Mouse (Mus musculus) hindlimb bud, embryonic 11.5 days (tissue): Measurements from ENCODE around the gene Sdccag8.
"Not testable (repeated sequence)": the region's sequence is repeated elsewhere in the genome, so short reads cannot be mapped to it uniquely, and the experiment has no call there.

Experiments used
- DNase-seq: peaks from one replicate; pipeline ENCODE4 v3.0.0-alpha.2; 2012; ENCODE audit warnings: low read depth, low spot score; ENCODE audit errors: extremely low spot score

Sdccag8 gene

GRCm38 (mm10) chr1:176939901-176940341, 125.5 kb downstream of the Sdccag8 start:
- no peak for DNase-seq

- not testable (repeated sequence) for DNase-seq
Observed at GRCm38 (mm10) chr1:176941286-176941990, 127.0 kb downstream of the Sdccag8 start.

DNA sequence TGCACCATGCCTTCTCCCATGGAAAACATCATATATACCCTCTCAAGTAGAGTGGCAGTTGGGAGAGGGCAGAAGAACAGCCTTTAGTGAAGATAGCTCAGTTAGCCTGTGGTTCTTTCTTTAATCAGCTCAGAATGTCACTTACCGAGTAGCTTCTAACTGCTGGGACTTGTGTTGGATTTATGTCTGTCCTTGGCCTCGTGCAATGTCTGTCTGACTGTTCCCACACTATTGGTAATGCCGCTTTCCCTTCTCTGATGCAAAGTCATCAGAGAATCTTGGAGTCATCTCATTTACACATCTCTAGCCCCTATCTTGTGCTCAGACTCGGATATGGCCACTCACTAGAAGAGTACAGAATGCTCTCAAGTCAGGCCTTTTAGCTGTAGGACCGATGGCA, 128.7 kb downstream of the Sdccag8 start:
- no peak for DNase-seq

GRCm38 (mm10) chr1:176943987-176944386, 129.5 kb downstream of the Sdccag8 start:
- DNase-seq, result no peak

DNA sequence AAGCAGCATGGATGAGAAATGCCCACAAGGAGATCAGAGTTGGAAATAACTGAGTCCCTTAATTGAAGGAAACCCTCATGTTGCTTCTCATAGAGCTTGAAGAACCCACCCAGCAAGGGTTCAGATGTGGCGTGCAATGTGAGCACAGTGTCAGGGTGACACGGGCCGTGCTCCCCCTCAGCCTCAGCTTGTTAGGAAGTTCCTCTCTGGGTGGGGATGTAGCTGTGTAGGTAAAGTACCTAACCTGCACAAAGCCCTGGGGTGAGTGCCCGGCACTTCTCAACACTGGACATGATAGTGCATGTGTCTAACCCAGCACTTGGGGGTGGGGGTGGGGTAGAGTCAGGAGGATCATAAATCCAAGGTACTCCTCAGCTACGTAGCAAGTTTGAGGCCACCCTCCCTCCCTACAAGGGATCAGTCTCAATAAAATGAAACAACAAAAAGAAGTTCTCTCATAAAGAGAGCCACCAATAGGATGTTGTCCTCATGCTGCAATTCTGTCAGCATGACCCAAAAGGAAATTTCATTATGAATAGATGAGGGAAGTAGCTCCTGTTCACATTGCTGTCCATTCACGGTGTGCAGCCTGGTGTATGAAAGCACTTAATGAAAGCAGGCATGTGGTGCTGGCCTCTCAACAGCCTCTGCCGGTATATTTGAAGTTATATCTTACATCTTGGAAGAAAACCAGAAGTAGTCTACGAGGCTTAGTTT, 130.2 kb downstream of the Sdccag8 start:
- no peak for DNase-seq

DNA sequence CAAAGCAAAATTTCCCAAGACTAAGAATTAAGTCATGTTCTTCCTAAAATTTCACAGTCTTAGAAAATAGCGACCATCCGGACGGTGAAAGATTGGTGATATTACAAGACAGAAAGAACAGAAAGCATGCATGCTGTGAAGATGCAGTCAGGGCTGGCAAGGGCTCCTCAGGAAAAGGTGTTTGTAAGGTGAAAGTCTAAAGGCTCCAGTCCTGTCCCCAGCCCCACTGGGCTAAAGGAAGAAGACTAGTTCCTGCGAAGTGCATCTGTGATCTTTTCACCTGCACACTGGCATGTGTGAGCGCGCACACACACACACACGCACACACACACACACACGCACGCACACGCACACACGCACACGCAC, 130.7 kb downstream of the Sdccag8 start:
- no peak for DNase-seq

GRCm38 (mm10) chr1:176946031-176946795, 131.8 kb downstream of the Sdccag8 start:
- no peak for DNase-seq

DNA sequence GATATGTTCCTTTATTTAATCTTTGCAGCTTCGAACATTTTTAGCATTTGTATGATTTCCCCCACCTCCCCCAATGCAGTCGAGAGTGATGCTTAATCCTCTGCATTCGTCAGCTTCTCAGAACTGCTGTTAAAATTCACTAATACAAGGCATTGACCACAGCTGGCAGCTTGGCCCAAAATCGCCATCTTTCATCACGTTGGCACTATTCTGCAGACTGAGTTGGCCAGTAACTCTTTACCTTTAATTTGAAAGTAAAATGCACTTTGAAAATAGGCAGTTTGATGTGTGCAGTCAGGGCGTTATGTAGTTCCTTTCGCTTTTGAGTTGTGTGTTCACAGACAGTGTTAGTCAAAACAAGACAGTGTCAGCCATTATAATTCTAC, 132.3 kb downstream of the Sdccag8 start:
- no peak for DNase-seq

GRCm38 (mm10) chr1:176948861-176949260, 134.4 kb downstream of the Sdccag8 start:
- DNase-seq, result no peak

DNA sequence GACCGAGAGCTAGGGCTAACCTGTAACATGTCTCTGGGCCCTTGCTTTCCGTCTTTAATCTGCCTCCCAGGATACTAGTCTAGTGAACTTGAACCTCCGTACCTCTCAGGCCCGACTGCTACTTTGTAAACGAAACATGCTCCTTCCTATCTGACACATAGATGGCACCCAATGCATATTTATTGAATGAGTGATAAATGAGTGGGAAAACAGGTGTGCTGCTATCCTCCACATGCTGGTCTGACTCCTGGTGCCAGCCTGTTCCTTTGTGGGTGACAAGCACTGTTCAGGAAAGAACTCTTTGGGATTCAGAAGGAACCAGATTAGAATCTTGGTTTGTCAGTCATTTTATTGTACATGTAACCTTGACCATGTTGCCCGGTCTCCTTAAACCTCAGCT, 134.9 kb downstream of the Sdccag8 start:
- no peak for DNase-seq

- no peak for DNase-seq
Observed at GRCm38 (mm10) chr1:176950061-176950460, 135.6 kb downstream of the Sdccag8 start.

DNA sequence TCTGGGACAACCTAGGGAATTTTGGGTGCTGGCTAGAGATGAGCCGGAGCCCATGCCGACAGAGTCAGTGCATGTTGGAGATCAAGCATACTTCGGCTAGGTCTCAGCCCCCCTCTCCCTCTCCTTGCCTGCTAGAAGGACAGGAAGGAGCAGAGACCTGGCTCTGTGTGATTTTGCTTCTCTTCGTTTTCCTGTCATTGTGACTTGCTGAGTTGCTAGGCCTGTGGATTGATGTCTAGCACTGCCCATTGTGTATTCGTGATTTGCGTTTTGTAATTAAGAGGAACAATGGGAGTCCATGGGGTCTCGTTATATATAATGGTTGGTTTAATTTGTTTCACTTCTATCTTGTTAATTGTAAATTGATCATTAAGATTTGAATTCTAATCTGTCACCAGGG, 137.4 kb downstream of the Sdccag8 start:
- no peak for DNase-seq

DNA sequence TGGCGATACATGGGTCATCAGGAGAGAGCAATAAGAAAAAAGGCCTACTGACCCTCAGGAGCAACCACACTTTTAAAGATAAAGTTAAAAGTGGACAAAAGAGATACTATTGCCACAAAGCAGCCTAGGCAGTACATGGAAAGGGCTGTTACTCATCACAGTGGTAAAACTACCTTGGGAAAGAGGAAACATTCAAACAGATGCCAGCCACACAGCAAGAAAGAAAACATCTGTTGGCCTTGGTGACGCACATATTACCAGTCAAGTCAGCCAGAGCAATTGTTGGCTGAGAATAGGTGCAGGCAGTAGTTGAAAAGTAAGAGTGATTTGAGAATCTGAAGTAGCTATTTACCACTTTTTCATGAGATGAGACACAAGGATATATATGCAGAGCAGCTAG, 143.9 kb downstream of the Sdccag8 start:
- DNase-seq, result no peak

DNA sequence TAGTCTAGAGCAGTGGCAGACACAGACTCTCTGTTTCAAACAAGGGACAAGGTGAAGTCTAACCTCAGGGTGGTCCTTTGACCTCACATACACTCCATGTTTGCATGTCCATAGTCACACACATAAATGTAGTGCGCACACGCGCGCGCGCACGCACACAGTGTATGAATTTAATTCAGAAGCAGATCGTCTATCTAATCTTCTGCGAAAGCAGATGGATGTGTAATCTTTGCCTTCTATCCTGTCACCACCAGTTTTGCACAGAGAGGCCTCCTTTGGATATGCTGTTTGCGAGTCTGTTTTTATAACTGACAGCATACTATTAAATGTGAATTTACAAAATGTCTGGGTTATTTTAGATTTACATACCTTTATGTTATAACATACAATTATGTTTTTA, 147.3 kb downstream of the Sdccag8 start:
- DNase-seq, result no peak

- DNase-seq, result no peak
Observed at GRCm38 (mm10) chr1:176962894-176963293, 148.4 kb downstream of the Sdccag8 start.

DNA sequence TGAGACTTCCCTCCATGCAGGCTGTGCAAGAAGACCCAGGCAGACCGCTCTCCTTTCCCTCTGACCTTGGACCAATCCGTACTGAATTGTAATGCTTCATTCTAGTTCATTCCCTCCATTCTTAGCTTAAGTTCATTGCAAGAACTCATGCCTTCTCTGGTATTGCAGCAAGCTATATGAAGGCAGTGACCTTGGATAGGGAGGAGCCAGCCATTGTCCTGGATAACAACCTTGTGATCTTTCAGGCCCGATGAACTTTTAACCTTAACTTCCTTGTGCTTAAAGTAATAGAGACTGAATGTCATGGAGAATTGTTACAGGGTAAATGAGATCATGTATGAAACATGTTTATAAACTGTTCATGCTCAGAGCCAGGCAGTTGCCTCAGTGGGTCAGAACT, 152.8 kb downstream of the Sdccag8 start:
- no peak for DNase-seq

GRCm38 (mm10) chr1:176970635-176971478, 156.4 kb downstream of the Sdccag8 start:
- no peak for DNase-seq

- no peak for DNase-seq
Observed at GRCm38 (mm10) chr1:176971479-176971797, 157.0 kb downstream of the Sdccag8 start.

DNA sequence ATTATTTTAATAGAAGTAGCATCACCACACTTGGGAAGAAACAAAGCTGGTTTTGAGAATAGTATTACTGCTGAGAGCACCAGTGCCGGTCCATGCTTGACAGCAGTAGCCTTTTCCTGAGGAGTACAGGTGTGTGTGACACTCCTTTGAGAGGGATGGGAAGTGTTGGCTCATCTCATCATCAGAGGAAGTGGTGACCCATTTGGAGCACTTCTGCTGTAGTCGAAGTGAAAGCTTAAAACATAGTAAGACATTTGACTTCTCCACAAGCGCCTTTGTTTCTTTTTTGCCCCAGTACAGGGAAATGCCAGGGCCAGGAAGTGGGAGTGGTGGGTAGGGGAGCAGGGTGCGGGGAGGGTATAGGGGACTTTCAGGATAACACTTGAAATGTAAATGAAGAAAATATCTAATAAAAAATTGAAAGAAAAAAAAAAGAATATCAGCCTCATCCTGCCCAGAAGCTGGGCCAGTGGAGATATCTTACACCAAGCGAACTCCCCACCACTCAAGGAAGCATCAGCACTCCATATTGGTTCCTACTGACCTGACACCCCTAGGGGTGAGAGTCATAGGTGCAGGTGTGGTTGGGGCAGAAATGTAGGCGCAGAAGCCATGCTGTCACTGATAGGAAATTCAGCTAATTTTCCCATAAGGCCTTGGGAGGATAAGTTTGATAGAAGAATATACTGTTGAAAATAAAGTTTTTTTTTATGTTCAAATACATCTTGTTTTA, 159.1 kb downstream of the Sdccag8 start:
- no peak for DNase-seq

- DNase-seq, result no peak
Observed at GRCm38 (mm10) chr1:176979235-176979634, 164.8 kb downstream of the Sdccag8 start.
